Mouse (Mus musculus) E14TG2a.4 (cell line): ENCODE measurements around the gene Wdr45b.
"Not testable (repeated sequence)": the region's sequence is repeated elsewhere in the genome, so short reads cannot be mapped to it uniquely, and the experiment has no call there.

Source experiments
- H3K27me3 ChIP-seq: 2 replicates; pipeline ENCODE4 v1.6.1; 2014; ENCODE audit warnings: low read length, control low read depth; ENCODE audit not compliant: insufficient read depth
- H3K36me3 ChIP-seq: 2 replicates; pipeline ENCODE4 v1.6.1; 2014; ENCODE audit warnings: low read length, control low read depth; ENCODE audit not compliant: insufficient read depth
- H3K4me1 ChIP-seq: replicated peaks from 2 replicates; pipeline ENCODE4 v1.6.1; 2014; ENCODE audit warnings: low read depth, low read length, control low read depth
- H3K4me3 ChIP-seq: replicated peaks from 2 replicates; pipeline ENCODE4 v1.5.1; 2014; ENCODE audit warnings: mild to moderate bottlenecking, low read length
- H3K9me3 ChIP-seq: 2 replicates; pipeline ENCODE4 v1.6.1; 2014; ENCODE audit warnings: low read length, control low read depth
- CTCF ChIP-seq: conservative IDR thresholded peaks from 2 replicates; pipeline ENCODE4 v1.5.1; 2014; ENCODE audit warnings: low read length
- NANOG ChIP-seq: IDR thresholded peaks from 2 replicates; pipeline ENCODE4 v1.6.1; 2014; ENCODE audit warnings: borderline replicate concordance, low read length, mixed read lengths
- POU5F1 ChIP-seq: IDR thresholded peaks from 2 replicates; pipeline ENCODE4 v1.6.1; 2014; ENCODE audit warnings: low read length, borderline replicate concordance

Wdr45b gene

DNA sequence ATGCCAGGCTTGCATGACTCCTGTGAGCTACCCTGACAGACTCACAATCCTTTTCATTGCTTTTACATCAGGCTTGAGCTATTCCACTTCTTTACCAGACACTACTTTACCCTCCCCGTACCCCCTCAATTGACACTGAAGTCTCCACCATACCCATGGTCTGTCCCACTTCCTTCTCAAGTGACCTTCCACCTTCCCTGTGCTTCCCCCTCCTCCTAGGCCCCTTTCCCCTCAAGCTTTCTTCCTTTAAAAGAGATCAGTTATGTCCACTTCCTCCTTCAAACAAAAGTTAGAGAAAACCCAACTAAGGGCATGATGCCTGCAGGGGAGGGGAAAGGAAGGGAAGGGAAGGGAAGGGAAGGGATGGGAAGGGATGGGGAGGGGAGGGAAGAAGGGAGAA, 14.0 kb downstream of the Wdr45b start:
- Histone ChIP-seq H3K9me3 (no peaks in the 10 kb centered on the region), H3K4me3 (no peak overlapping the region), H3K36me3 (peaks cover 68% of the 10 kb centered on the region), H3K4me1 (peaks cover 13% of the 10 kb centered on the region), H3K27me3 (no peaks in the 10 kb centered on the region)
- TF ChIP-seq POU5F1 (no peak), NANOG (no peak), CTCF (no peak)

DNA sequence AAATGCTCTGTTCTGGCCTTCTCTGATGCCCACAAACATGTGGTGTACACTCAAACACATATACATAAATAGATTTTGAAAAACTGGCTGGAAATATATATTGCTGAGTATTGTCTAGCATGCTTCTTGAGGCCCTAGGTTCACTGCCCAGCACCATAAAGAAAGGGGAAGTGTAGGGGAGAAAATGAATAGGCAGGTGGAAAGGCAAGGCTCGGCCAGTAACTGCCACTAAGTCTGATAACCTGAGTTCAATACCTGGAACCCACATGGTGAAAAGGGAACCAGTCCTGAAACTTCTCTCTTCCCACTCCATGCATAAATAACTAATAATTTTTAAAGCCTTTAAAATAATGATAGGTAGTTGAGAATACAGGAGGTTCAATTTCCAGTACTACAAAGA, 14.6 kb downstream of the Wdr45b start:
- Histone ChIP-seq H3K4me1 (peaks cover 13% of the 10 kb centered on the region), H3K9me3 (no peaks in the 10 kb centered on the region), H3K36me3 (peaks cover 69% of the 10 kb centered on the region), H3K27me3 (no peaks in the 10 kb centered on the region), H3K4me3 (no peak overlapping the region)
- TF ChIP-seq NANOG = no peak
- TF ChIP-seq CTCF = no peak
- no peak for TF ChIP-seq POU5F1

DNA sequence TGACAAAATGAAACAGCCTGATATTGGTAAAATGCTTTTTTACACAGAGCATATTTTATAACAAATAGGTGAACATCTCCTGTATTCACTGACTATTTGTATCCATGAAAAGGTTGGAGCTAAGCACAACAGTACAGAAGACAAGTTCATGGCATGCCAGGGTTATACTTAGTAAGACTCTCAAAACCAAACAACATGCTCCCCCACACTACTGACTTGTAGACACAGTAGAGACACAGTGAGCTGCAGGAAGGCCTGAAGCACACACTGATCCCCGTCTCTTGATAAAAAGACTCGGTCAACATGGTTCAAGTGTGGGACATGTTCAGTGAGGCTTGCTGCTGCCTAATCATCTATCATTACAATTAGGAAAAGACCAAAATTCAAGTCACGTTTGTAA, 22.6 kb downstream of the Wdr45b start:
- Histone ChIP-seq H3K9me3 (no peaks in the 10 kb centered on the region), H3K27me3 (no peaks in the 10 kb centered on the region), H3K4me1 (peaks cover 3% of the 10 kb centered on the region), H3K36me3 (peaks cover 98% of the 10 kb centered on the region), H3K4me3 (no peak overlapping the region)
- TF ChIP-seq NANOG (no peak), POU5F1 (no peak), CTCF (no peak)

DNA sequence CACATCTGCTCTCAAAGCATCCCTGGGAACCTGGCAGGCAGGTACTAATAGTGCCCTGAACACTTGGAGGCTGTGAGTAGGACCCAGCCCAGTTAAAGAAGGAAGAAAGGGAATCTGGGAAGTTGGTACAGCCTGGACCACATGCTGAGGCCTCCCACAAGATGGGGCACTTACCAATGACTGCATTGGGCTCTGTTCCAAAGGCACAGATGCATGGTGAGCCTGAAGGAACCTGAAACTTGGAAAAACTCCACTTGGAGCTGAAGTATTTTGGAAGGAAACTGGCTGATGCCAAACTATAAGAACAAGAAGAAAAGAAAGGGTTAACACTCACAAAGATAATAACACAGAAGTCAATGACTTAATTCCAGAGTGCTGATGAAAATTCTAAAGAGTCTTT, 25.6 kb downstream of the Wdr45b start:
- H3K4me1 ChIP-seq = no peaks in the 10 kb centered on the region
- peaks cover 10% of the 10 kb centered on the region; the same call in 1 of the 2 replicates for H3K9me3 ChIP-seq
- H3K4me3 ChIP-seq = no peak overlapping the region
- H3K27me3 ChIP-seq = no peaks in the 10 kb centered on the region
- peaks cover 81% of the 10 kb centered on the region for H3K36me3 ChIP-seq
- no peak for TF ChIP-seq NANOG
- no peak for TF ChIP-seq CTCF
- TF ChIP-seq POU5F1 = no peak; the same call in 1 of the 2 replicates

DNA sequence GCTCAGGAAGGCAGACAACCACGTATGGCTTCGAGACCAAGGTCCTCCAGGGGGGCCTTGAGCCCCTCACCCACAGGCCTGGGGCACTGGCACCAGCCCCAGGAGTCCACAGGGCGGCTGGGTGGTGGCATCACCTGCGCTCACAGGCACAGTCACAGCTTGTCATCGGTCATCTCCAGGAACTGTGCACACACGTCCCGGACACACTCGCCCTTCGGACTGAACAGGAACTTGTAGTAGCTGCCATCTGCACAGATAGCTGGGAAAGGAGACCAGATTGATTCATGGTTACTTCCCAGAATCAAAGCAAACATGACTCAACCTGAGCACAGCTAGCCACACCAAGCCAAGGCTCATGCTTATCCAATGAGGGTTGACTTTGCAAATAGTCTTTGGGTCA, 26.0 kb downstream of the Wdr45b start:
- H3K4me3 ChIP-seq = no peak overlapping the region
- H3K9me3 ChIP-seq = peaks cover 14% of the 10 kb centered on the region; the same call in 1 of the 2 replicates
- TF ChIP-seq POU5F1 (no peak), NANOG (no peak), CTCF (no peak)
- H3K27me3 ChIP-seq = no peaks in the 10 kb centered on the region
- peaks cover 77% of the 10 kb centered on the region for H3K36me3 ChIP-seq
- H3K4me1 ChIP-seq = no peaks in the 10 kb centered on the region

DNA sequence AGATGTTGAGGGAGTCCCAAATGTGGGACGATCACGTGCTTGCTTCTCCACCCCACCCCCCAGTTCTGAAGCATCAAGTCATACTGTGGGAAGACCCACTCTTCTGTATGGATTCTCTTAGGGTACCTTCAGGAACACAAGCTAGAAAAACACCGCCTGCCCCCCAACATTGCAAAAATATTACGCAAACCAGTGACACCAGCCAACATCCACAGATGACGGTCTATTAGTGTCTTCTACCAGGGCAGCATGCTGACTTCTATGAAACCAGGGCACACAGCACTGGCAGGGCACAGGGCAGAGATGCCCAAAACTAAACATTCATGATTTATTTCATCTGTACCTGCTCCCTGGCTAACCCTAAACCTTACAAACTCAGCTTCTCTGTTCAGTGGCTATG, 27.6 kb downstream of the Wdr45b start:
- H3K9me3 ChIP-seq = peaks cover 26% of the 10 kb centered on the region
- H3K36me3 ChIP-seq = peaks cover 62% of the 10 kb centered on the region
- no peaks in the 10 kb centered on the region for H3K27me3 ChIP-seq
- H3K4me3 ChIP-seq = no peak overlapping the region
- no peaks in the 10 kb centered on the region for H3K4me1 ChIP-seq
- TF ChIP-seq CTCF = no peak

DNA sequence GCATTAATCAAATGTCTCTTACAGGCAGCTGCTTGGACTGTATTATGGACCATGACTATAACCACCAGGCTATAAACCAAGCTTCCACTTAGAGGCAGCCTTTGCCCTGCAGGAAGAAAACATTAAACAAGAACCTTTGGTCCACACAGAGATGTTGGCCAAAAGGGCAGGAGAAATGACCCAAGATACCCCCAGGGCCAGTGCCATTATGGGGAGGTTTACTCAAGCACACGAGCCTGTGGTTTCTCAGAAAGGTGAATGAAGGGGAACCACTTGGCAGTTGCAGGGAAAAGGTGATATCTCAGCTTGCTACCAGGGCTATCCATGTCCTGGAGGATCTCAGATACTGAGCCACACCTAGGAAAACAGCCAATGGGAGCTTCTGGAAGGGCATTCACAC, 28.2 kb downstream of the Wdr45b start:
- H3K4me1 ChIP-seq = no peaks in the 10 kb centered on the region
- peaks cover 57% of the 10 kb centered on the region for H3K36me3 ChIP-seq
- H3K4me3 ChIP-seq = no peak overlapping the region
- H3K9me3 ChIP-seq = peaks cover 32% of the 10 kb centered on the region
- H3K27me3 ChIP-seq = no peaks in the 10 kb centered on the region
- no peak for TF ChIP-seq CTCF
- no peak for TF ChIP-seq NANOG
- TF ChIP-seq POU5F1 = no peak

DNA sequence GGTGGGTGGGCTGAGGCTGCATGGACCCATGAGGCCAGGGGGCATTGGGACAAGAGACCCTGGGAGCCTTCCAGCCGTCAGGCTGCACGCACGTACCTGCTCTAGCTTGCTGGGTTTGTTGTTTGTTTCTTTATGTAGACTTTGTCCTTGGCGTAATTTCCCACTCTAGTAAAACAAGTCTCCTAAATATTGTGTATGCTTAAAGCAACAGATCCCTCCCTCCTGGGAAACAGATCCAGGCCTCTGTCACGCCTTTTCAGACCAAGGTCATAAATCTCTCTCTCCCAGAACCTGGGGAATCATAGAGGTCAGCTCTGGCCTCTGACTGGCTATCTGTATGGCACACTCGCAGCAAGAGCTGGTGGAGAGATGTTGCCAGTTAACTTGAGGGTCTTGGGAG, 46.5 kb downstream of the Wdr45b start:
- H3K4me1 ChIP-seq = not testable (repeated sequence)

DNA sequence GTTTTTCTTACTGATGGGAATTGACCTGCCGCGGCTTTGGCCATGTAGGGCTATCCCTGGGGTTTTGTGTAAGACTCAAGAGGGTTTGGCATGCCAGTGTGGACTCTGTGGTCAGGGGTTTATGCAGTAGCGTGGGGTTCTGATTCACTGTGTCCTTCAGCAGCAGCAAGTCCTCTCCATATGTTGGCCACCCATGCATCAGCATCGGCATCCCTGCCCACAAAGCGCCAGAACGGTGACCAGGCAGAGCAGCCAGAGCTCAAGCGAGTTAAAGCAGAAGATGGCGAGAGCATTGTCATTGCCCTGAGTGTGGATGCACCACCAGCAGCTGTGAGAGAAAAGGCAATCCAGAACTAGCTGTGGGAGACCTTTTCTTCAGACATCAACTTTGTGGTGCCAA, 47.6 kb downstream of the Wdr45b start:
- Histone ChIP-seq H3K36me3 (peaks cover 86% of the 10 kb centered on the region), H3K4me3 (no peak overlapping the region), H3K9me3 (peaks cover 70% of the 10 kb centered on the region), H3K27me3 (no peaks in the 10 kb centered on the region), H3K4me1 (no peaks in the 10 kb centered on the region)
- TF ChIP-seq POU5F1 (no peak), CTCF (no peak), NANOG (no peak)

More for the DNA sequence above, 46.5 kb downstream of the Wdr45b start:
- H3K27me3 ChIP-seq, H3K4me3 ChIP-seq: not testable (repeated sequence)
- Histone ChIP-seq H3K9me3 (peaks cover 72% of the 10 kb centered on the region), H3K36me3 (peaks cover 74% of the 10 kb centered on the region)

DNA sequence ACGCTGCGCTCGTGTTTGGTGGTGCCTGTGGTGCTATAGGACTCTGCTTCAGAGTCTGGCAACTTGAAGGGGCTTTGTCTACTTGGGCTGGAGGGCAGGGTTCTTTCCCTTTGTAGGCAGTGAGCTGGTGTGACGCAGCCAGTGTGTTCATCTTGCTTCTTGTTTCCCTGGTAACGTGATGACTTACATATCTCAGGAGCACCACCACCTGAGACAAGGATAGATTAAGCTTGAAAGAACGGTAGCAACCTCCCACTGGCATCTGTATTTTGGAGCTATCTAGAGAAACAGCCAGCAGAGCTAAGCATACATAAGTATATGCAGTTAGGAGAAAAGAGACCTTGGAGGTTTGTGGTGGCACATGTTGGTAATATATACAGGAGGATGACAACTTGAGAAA, 48.9 kb downstream of the Wdr45b start:
- Histone ChIP-seq H3K27me3 (no peaks in the 10 kb centered on the region), H3K9me3 (peaks cover 63% of the 10 kb centered on the region), H3K4me1 (peaks cover under 1% of the 10 kb centered on the region; the same call in 1 of the 2 replicates), H3K4me3 (no peak overlapping the region), H3K36me3 (peaks cover 96% of the 10 kb centered on the region)
- TF ChIP-seq POU5F1 (no peak), CTCF (no peak), NANOG (no peak)
